Mouse (Mus musculus): ENCODE data around the gene Dgkz. TPM values are rescaled to one million over a fixed set of nuclear protein-coding genes. Genes with fewer than 3 reads are reported as not detected.
A peak's percentile ranks its signal among the peaks of the same experiment; 100 is the strongest.

Gene Dgkz
- total RNA-seq, 2 experiments from 2014 or later, result 89.4 to 115 TPM

- ATAC-seq (replicated peaks; ENCODE audit: poor library complexity, severe bottlenecking), result no peak
Observed at GRCm38 (mm10) chr2:91997905-91998608, 22.4 kb upstream of the Dgkz start.

- ATAC-seq (replicated peaks; ENCODE audit: poor library complexity, severe bottlenecking), result no peak
Observed at GRCm38 (mm10) chr2:91996006-91996405, 20.3 kb upstream of the Dgkz start.

- no peak for ATAC-seq (replicated peaks; ENCODE audit: poor library complexity, severe bottlenecking)
Observed at GRCm38 (mm10) chr2:91993409-91993808, 17.7 kb upstream of the Dgkz start.

DNA sequence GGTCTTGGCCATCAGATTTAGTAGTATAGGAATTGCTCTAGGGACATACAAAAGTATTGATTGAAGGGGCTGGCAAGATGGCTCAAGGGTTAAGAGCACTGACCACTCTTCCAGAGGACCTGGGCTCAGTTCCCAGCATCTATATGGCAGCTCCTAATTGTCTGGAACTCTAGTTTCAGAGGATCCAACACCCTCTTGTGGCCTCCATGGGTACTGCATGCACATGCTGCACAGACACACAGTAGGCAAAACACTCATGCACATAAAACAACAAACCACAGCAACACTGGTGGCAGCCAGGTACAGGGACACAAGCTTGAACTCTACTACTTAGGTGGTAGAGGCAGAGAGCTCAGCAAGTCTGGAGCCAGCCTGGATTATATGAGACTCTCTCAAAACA is 14.1 kb upstream of the Dgkz start:
- ATAC-seq (replicated peaks; ENCODE audit: poor library complexity, severe bottlenecking), result no peak

DNA sequence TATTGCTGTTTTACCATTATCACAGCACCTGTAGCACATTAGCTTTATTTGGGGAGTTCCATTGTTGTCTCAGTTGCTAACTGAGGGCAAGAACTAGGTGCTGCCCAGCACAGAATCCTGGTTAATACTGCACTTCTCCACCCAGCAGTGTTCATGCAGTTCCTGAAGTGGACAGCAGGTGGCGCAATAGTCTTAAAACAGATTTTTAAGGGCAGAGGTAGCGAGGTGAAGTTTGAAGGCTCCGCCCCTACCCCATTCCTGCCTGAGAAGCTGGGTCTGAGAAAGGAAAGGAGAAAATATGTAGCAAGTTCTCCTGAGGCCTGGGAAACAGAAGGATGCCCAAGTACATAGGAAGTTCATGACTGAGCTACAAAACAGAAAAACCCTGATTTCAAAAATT is 11.9 kb upstream of the Dgkz start:
- peak; percentile 56 for ATAC-seq (replicated peaks; ENCODE audit: poor library complexity, severe bottlenecking)

DNA sequence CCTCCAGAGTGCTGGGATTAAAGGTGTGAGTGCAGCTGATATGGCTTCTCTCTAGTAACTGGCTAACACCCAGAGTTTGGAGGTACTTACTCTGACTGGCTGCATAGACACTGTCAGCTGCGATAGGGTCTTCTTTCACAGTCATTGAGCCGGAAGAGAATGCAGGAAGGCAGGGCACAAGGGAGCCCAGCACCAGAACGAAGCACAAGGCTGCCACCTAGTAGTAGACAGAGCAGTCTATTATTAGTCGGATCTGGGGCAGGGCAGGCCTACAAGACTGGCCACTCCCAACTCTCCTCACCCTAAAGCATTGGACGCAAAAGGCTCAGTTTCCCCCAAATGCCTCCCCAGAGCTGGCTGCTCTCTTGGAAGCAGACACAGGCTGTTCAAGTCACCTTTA is 10.4 kb upstream of the Dgkz start:
- ATAC-seq (replicated peaks; ENCODE audit: poor library complexity, severe bottlenecking), result peak; percentile 43; the same call in 1 of the 2 replicates

GRCm38 (mm10) chr2:91984906-91985525 is 9.4 kb upstream of the Dgkz start:
- peak; percentile 17 for ATAC-seq (replicated peaks; ENCODE audit: poor library complexity, severe bottlenecking)

DNA sequence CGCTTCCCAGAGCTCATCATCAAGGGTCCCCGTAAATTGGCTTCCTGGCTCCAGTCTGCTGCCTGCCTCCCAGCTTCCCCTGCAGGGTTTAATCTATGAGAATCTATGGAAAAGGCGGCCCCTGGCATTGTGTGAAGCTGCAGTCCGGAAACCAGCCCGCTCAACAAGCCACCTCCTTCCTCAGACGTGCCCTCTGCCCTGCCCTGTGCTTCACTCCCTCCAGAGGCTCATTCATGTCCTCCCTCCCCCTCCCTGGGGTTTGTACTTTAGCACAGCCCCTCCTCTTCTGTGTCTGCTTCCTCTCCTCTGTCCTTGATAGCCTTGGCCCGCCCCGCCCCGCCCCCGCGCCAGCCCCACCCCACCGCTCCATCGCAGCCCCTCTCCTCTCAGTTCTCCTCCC is 8.8 kb upstream of the Dgkz start:
- ATAC-seq (replicated peaks; ENCODE audit: poor library complexity, severe bottlenecking), result peak; percentile 90

DNA sequence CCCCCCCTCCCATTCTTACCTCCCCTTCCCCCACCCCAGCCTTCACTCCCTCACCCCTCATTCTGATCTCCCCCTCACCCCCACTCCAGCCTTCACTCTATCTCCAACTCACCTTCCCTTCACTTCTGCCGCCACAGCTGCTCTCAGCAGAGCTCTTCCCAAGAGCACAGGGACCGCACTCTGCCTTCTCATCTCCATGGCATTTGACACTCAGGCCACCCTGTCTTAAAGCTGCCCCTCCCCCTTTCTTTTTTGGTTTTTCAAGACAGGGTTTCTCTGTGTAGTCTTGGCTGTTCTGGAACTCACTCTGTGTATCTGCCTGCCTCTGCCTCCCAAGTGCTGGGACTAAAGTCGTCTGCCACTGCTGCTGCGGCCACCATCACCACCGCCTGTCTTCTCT is 5.2 kb upstream of the Dgkz start:
- no peak for ATAC-seq (replicated peaks; ENCODE audit: poor library complexity, severe bottlenecking)

GRCm38 (mm10) chr2:91980245-91980644 is 4.6 kb upstream of the Dgkz start:
- no peak for ATAC-seq (replicated peaks; ENCODE audit: poor library complexity, severe bottlenecking)

DNA sequence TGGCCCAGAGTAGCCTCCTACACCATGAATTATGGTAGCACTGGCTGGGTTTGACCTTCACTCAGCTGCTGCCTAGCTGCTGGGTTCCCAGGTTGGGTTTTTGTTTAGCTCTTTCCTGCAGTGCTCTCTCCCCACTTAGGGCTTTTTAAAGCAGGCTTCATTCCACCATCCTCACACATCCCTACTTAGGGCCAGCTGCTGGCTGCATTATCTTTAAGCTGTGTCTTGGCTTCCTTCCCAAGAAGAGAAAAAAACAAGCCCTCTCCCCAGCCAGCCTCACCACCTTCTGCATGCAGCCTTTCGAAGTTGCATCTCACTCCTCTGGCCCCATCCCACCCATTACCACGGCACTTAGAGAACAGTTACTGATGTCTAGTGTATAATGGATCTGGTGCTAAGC is 2.9 kb upstream of the Dgkz start:
- no peak for ATAC-seq (replicated peaks; ENCODE audit: poor library complexity, severe bottlenecking)

GRCm38 (mm10) chr2:91977960-91978359 is 2.3 kb upstream of the Dgkz start:
- peak; percentile 71 for ATAC-seq (replicated peaks; ENCODE audit: poor library complexity, severe bottlenecking)

- no peak for ATAC-seq (replicated peaks; ENCODE audit: poor library complexity, severe bottlenecking)
Observed at GRCm38 (mm10) chr2:91973416-91974135, 2.1 kb downstream of the Dgkz start.

- peak; percentile 88 for ATAC-seq (replicated peaks; ENCODE audit: poor library complexity, severe bottlenecking)
Observed at GRCm38 (mm10) chr2:91972121-91972566, 3.5 kb downstream of the Dgkz start.

DNA sequence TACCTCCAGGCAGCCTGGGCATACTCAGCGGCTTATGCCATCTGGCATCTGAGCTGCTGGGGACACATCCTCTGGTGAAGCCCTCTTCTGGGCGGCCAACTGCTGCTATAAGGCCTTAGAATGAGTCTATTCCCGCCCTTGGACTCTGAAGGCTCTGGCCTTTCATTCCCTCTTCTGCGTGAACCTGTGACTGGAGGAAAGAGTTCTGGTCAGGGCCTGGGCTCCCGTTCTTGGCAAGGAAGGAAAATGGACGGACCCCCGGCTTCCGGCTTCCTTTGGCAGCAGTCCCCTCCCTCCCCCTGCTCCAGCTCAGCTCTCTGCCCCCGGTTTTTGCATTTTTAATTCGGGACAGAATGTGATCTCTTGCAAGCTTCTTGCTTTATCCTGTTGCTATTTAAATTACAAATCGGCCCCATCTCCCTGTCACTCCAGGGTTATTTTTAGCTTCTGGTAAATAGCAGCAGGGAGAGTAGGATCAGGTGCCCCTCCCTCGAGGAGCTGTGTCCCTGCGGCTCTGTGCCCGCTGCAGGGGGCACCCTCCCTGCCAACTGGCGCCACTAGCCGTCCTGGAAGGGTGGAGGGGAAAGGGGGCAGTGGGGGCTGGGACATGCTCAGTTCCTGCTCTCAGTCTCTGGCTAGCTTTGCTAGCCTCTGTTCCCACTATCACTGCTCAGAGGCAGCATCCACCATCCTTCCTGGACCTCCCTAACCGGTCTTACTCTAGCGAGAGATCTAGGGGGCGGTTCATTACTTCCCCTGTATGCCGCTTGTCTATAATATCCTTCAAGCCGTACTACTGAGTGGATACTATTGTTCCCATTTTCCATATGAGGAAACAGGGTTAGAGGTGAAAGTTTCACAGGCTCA is 4.2 kb downstream of the Dgkz start:
- ATAC-seq (replicated peaks; ENCODE audit: poor library complexity, severe bottlenecking), result no peak

- ATAC-seq (replicated peaks; ENCODE audit: poor library complexity, severe bottlenecking), result no peak
Observed at GRCm38 (mm10) chr2:91967962-91968361, 7.7 kb downstream of the Dgkz start.

GRCm38 (mm10) chr2:91966367-91966766 is 9.3 kb downstream of the Dgkz start:
- ATAC-seq (replicated peaks; ENCODE audit: poor library complexity, severe bottlenecking), result peak; percentile 42

GRCm38 (mm10) chr2:91965417-91965816 is 10.2 kb downstream of the Dgkz start:
- ATAC-seq (replicated peaks; ENCODE audit: poor library complexity, severe bottlenecking), result peak; percentile 70

GRCm38 (mm10) chr2:91964610-91965204 is 11.0 kb downstream of the Dgkz start:
- ATAC-seq (replicated peaks; ENCODE audit: poor library complexity, severe bottlenecking), result no peak

- peak; percentile 57 for ATAC-seq (replicated peaks; ENCODE audit: poor library complexity, severe bottlenecking)
Observed at GRCm38 (mm10) chr2:91963443-91963932, 12.2 kb downstream of the Dgkz start.
